Mouse (Mus musculus) liver, postnatal 0 days (tissue): ENCODE results near the gene Gadl1. TPM values are rescaled to one million over a fixed set of nuclear protein-coding genes. Genes with fewer than 3 reads are reported as not detected.

Experiments
- ATAC-seq: fragments of 200-750 bp; cut with Nextera tagmentation; 2 replicates; pipeline ENCODE4 v1.8.0; 2017; ENCODE audit warnings: mild to moderate bottlenecking, moderate library complexity
- DNase-seq: peaks from one replicate; pipeline ENCODE4 v3.0.0-alpha.2; 2016
- H3K27ac ChIP-seq: fragments of 300-500 bp; sonication (generic); 2 replicates; pipeline ENCODE4 v1.5.1; 2014; ENCODE audit warnings: antibody characterized with exemption, moderate library complexity, mild to moderate bottlenecking, low read depth
- H3K27me3 ChIP-seq: fragments of 300-500 bp; sonication (generic); 2 replicates; pipeline ENCODE4 v1.6.1; 2014; ENCODE audit warnings: low read length, control low read depth, mixed read lengths; ENCODE audit not compliant: insufficient read depth
- H3K36me3 ChIP-seq: fragments of 300-500 bp; sonication (generic); replicated peaks from 2 replicates; pipeline ENCODE4 v1.6.1; 2014; ENCODE audit warnings: mild to moderate bottlenecking, control low read depth, low read length, moderate library complexity, mixed read lengths; ENCODE audit not compliant: insufficient read depth
- H3K4me1 ChIP-seq: fragments of 300-500 bp; sonication (generic); 2 replicates; pipeline ENCODE4 v1.6.1; 2014; ENCODE audit warnings: antibody characterized with exemption, mild to moderate bottlenecking, control low read depth; ENCODE audit not compliant: insufficient read depth
- H3K4me2 ChIP-seq: fragments of 300-500 bp; sonication (generic); 2 replicates; pipeline ENCODE4 v1.6.1; 2014; ENCODE audit warnings: low read depth, mild to moderate bottlenecking, low read length, moderate library complexity, mixed read lengths
- H3K4me3 ChIP-seq: fragments of 300-500 bp; sonication (generic); 2 replicates; pipeline ENCODE4 v1.5.1; 2014; ENCODE audit warnings: low read depth, low read length
- H3K9ac ChIP-seq: fragments of 300-500 bp; sonication (generic); replicated peaks from 2 replicates; pipeline ENCODE4 v1.6.1; 2014; ENCODE audit warnings: mild to moderate bottlenecking, moderate library complexity
- H3K9me3 ChIP-seq: fragments of 300-500 bp; sonication (generic); 2 replicates; pipeline ENCODE4 v1.6.1; 2016; ENCODE audit warnings: mild to moderate bottlenecking, control low read depth, low read length, mixed read lengths
- CTCF ChIP-seq: sonication (generic); IDR thresholded peaks from 2 replicates; pipeline ENCODE4 v1.5.1; 2016; ENCODE audit warnings: antibody characterized with exemption, low read depth
- EP300 ChIP-seq: IDR thresholded peaks from 2 replicates; pipeline ENCODE4 v1.6.1; 2016; ENCODE audit warnings: antibody characterized with exemption, low read depth, mild to moderate bottlenecking
- WGBS: fragments of 180-500 bp; shearing (Covaris S2); extraction: QIAGEN DNeasy Blood & Tissue Kit; methylation state at CpG from one replicate; pipeline ENCODE4 v1.1.7; 2014; ENCODE audit not compliant: insufficient replicate concordance; 5-methylcytosine and 5-hydroxymethylcytosine counted together
- polyA plus RNA-seq: library from polyadenylated mRNA; unstranded; fragments of >200 nt; fragmentation: Nextera tagmentation; extraction: Ambion mirVana; gene quantifications from 2 replicates; pipeline ENCODE4 v1.2.1, GENCODE M21; 2015

Gene Gadl1
- polyA plus RNA-seq, 1 experiment from 2014 or later, result 0.19 TPM

- H3K36me3 ChIP-seq, result peaks cover 72% of the 10 kb centered on the region
- H3K27ac ChIP-seq, result no peak overlapping the region
Measured at GRCm38 (mm10) chr9:116104770-116105169, 195.5 kb downstream of the Gadl1 start.

DNA sequence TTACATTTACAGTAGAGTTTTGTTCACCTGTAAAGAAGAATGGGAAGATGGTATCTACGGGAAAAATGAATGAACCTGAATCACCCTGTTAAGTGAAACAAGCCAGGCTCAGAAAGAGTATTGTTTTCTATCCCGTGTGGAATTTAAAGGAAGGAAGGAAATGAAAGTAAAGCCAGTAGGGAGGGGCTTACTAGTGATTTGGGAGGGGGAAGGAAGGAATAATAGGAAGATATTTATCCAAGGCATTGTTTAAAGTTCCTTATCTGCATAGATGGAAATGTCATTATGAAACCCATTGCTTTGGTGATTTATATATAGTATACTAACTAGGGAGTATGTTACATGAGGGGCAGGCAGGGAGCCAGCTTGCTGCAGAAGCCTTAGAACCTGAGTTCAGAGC lies 199.5 kb downstream of the Gadl1 start:
- no peaks in the 10 kb centered on the region for H3K27me3 ChIP-seq
- no peak overlapping the region for H3K9ac ChIP-seq
- H3K36me3 ChIP-seq, result peaks cover 49% of the 10 kb centered on the region
- WGBS, result 74% methylated on average over 2 of the region's 2 CpGs
- no peak for TF ChIP-seq CTCF
- no peak for TF ChIP-seq EP300
- H3K9me3 ChIP-seq, result no peaks in the 10 kb centered on the region
- H3K4me2 ChIP-seq, result no peak overlapping the region
- ATAC-seq (no peak), DNase-seq (no peak)
- H3K4me1 ChIP-seq, result peaks cover 9% of the 10 kb centered on the region; the same call in 1 of the 2 replicates
- no peak overlapping the region for H3K4me3 ChIP-seq
- no peak overlapping the region for H3K27ac ChIP-seq

More at GRCm38 (mm10) chr9:116104770-116105169, 195.5 kb downstream of the Gadl1 start:
- TF ChIP-seq CTCF, result no peak
- no peak for TF ChIP-seq EP300
- 77% methylated on average over 17 of the region's 17 CpGs for WGBS
- H3K9me3 ChIP-seq, result no peaks in the 10 kb centered on the region
- no peak for ATAC-seq
- H3K4me1 ChIP-seq, result no peaks in the 10 kb centered on the region
- no peak for DNase-seq
- no peaks in the 10 kb centered on the region for H3K27me3 ChIP-seq
- no peak overlapping the region for H3K4me2 ChIP-seq
- H3K4me3 ChIP-seq, result no peak overlapping the region
- no peak overlapping the region for H3K9ac ChIP-seq

DNA sequence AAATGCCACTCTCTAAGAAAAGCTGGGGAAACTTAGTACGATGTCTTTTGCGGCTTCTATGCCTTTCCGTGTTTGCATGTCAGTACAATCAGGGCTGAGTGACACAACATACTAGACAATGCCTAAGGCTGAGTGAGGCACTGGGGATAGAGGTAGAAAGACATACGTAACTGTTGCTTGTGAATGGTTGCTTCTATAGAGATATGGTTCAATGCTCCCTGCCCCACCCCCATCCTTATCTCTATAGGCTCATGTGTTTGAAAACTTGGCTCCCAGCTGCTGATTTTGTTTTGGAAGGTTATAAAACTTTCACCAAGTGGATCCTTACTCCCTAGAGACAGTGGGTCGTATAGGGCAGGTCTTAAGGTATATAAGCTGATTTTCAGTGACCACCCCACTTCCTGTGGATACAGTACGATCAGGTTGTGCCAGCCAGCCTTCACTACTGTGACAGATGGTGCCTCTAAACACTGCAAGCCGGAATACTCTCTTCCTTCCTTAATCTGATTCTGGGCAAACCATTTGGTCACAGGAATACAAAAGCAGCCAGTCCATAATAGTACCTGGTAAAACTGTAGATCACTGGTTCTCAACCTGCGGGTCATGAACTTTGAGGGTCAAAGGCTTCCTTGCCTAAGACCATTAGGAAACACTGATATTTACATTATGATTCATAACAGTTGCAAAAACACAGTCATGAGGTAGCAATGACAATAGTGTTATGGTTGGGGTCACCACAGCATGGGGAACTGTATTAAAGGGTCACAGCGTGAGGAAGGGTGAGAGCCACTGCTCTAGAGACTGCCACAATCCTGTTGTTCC lies 202.1 kb downstream of the Gadl1 start:
- no peak overlapping the region for H3K4me2 ChIP-seq
- H3K9ac ChIP-seq, result no peak overlapping the region
- no peaks in the 10 kb centered on the region for H3K27me3 ChIP-seq
- H3K27ac ChIP-seq, result peak overlapping the region; percentile 69
- WGBS, result 48% methylated on average over 9 of the region's 9 CpGs
- H3K4me3 ChIP-seq, result no peak overlapping the region
- peaks cover 9% of the 10 kb centered on the region; the same call in 1 of the 2 replicates for H3K4me1 ChIP-seq
- H3K36me3 ChIP-seq, result peaks cover 42% of the 10 kb centered on the region
- no peaks in the 10 kb centered on the region for H3K9me3 ChIP-seq
- peak; percentile 91 for ATAC-seq
- DNase-seq, result no peak
- TF ChIP-seq CTCF, result no peak
- TF ChIP-seq EP300, result peak; percentile 84

GRCm38 (mm10) chr9:116114339-116114738 lies 205.1 kb downstream of the Gadl1 start:
- Histone ChIP-seq H3K4me3 (no peak overlapping the region), H3K27me3 (no peaks in the 10 kb centered on the region), H3K27ac (no peak overlapping the region), H3K36me3 (peaks cover 37% of the 10 kb centered on the region), H3K4me2 (no peak overlapping the region), H3K9ac (no peak overlapping the region), H3K9me3 (no peaks in the 10 kb centered on the region), H3K4me1 (peaks cover 9% of the 10 kb centered on the region; the same call in 1 of the 2 replicates)
- 48% methylated on average over 4 of the region's 4 CpGs for WGBS
- TF ChIP-seq EP300 (peak; percentile 42), CTCF (no peak)
- no peak for ATAC-seq
- no peak for DNase-seq

DNA sequence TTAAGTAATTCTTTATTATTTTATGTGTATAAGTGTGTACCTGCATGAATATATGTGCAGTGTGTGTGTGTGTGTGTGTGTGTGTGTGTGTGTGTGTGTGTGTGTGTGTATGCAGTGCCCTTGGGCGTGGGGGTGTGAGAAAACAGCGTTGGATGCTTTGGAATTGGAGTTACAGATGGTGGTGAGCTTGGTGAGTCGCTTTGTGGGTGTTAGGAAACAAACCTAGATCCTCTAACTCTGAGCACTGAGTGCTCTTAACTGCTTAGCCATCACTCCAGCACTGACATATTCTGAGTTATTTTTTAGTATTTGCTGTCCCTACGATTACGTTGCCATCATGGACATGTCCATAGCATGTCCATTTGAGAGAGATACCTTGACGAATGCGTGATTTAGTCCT lies 206.6 kb downstream of the Gadl1 start:
- ATAC-seq, result no peak
- 83% methylated on average over 7 of the region's 7 CpGs for WGBS
- no peaks in the 10 kb centered on the region for H3K27me3 ChIP-seq

DNA sequence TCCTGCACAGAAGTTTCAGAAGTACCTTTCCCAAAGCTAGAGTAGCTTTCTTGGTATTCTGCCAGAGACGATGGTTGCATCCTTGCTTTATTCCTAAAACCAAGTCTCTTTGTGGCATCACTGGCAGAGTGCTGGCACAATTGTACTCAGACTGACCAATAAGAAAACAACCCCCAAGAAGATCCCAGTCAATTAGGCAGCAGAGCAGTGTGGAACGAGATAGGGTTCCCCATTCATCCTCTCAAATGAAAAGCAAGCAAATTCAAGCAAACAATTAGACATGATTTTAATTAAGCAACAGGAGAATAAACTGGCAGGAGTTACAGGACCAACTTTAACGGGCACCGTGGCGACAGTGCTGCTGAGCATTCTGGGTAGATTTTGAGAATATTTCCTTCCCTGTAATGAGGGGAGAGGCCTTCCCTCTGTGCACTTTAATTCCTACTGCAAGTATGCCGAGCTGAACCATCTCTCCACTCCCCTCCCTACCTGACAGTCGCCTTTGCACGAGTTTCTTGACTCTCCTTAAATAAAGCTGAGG lies 209.1 kb downstream of the Gadl1 start:
- ATAC-seq, result no peak
- no peak overlapping the region for H3K27ac ChIP-seq
- 76% methylated on average over 8 of the region's 8 CpGs for WGBS
- H3K9ac ChIP-seq, result no peak overlapping the region
- TF ChIP-seq EP300 (no peak), CTCF (no peak)
- no peaks in the 10 kb centered on the region for H3K27me3 ChIP-seq
- no peak overlapping the region for H3K4me3 ChIP-seq
- H3K4me1 ChIP-seq, result peaks cover 6% of the 10 kb centered on the region
- H3K36me3 ChIP-seq, result peaks cover 34% of the 10 kb centered on the region
- no peak for DNase-seq
- H3K4me2 ChIP-seq, result no peak overlapping the region
- no peaks in the 10 kb centered on the region for H3K9me3 ChIP-seq

More for the DNA sequence above, 206.6 kb downstream of the Gadl1 start:
- DNase-seq, result no peak
- Histone ChIP-seq H3K36me3 (peaks cover 34% of the 10 kb centered on the region), H3K27ac (no peak overlapping the region), H3K4me1 (peaks cover 9% of the 10 kb centered on the region; the same call in 1 of the 2 replicates), H3K9ac (no peak overlapping the region), H3K9me3 (no peaks in the 10 kb centered on the region), H3K4me2 (no peak overlapping the region), H3K4me3 (no peak overlapping the region)
- TF ChIP-seq EP300 (no peak), CTCF (no peak)
